Mouse (Mus musculus): Measurements from ENCODE around the gene Map3k13. TPM values are rescaled to one million over a fixed set of nuclear protein-coding genes. Genes with fewer than 3 reads are reported as not detected.

The Map3k13 gene
- total RNA-seq, 2 experiments from 2014 or later: 12.0 to 13.9 TPM

- intact Hi-C loops (cut with DNase I): no loop called here
- DNase-seq: peak; percentile 83
Observed at GRCm38 (mm10) chr16:21845800-21846671, 51.9 kb downstream of the Map3k13 start.

DNA sequence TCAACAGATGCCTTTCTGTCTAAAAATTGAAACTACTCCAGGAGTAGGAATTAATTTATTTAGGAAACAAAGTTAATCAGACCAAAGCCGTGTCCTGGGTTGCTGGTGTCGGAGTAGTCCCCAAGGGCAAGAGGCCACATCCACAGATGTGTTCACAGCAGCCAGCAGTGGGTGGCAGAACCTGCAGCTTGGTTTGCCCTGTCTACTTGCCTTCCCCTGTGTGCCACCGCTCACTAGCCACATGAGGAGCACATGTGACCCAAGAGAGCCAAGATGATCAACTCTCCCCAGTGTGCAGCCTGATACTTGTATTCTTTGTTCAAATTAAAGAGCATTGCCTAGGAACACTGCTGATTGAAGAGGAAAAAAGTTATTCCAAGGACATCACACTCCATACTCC is 54.3 kb downstream of the Map3k13 start:
- DNase-seq: no peak
- intact Hi-C loops (cut with DNase I): no loop called here

DNA sequence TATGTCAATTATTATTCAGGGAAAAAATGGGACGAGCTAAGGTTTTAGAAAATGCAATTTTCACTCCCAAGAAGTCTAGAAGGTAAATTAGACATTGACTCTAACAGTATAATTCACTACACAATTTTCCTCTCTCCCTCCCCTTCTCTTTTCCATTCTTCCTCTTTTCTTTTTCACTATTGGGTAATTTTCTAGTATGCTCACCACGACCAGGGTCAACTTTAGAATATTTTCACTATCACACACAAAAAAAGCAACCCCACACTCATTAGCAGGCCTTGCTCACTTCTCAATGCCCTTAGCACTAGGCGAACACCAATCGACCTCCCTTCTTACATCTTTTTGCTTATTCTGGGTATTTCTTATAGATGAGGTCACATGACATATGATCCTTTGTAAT is 54.7 kb downstream of the Map3k13 start:
- DNase-seq: no peak
- intact Hi-C loops (cut with DNase I): no loop called here

DNA sequence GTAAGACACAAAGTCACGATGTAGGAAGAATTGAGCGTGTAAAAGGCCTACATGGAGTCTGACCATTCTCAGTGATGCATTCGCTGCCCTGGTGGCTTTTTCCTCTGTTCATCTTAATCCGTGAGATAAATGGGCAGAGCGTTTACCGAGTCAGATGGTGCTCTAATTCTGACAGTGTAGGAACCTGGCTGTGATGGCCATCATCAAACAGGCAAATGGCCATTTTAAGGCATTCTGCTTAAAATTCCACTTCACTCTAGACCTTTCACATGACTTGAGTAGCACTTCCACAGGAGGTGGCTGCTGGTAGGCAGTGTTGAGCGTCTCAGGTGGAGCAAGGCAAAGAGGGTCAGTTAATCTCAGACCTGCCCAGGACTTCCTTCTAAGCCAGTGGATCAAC is 58.2 kb downstream of the Map3k13 start:
- no peak for DNase-seq
- intact Hi-C loops (cut with DNase I): no loop called here

DNA sequence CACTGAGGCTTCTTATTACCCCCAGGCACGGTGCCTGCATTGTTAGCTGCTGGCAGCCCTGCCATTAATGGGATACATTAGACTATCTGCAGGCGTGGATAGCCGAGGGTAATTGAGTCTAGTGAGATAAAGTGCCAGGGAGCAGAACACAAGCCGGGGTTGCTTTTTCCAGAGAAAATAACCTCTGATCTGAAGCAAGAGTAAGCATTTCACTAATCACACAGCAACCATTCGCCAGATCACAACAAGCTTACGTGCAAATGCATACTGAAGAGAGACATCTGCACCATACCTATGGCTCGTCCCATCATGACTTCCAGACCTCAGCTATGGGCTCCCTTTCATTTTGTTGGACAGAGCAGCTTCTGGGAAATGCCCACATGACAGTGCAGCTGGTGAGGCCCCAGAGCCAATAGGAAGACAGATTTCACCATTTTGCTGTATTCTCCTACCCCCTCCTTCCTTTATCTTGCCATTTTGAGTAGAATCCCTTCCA is 59.3 kb downstream of the Map3k13 start:
- no peak for DNase-seq
- intact Hi-C loops (cut with DNase I): no loop called here

DNA sequence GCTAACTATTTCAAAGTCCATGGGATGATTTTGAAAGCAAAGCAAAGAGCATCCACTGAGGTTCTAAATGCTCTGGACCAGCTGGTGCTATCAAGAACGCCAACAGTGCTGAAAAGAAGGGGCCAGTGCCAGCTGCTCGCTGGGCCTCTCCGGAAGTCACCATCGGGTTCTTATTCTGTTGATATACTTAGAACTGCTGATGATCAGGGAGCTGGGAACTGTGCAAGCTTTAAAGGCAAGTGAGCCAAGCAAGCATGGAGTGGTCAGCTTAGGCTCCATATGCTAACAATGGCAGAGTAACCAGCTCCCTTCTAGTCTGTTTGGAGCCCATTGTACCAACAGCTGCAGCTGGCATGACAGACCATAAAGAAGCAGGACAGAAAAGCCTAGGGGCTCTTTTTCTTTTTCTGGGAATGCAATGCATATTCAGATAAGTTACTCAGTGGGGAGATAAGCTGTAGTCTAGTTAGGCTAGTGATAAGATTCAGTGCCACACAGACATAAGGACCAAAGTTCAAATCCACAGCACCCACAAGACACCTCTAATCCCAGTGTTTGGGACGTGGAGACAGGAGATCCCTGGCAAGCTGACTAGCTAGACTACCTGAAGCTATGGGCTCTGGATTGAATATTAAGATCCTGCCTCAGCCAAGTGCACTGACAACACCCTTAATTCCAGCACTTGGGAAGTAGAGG is 60.6 kb downstream of the Map3k13 start:
- intact Hi-C loops (cut with DNase I): no loop called here
- peak; percentile 23 for DNase-seq

DNA sequence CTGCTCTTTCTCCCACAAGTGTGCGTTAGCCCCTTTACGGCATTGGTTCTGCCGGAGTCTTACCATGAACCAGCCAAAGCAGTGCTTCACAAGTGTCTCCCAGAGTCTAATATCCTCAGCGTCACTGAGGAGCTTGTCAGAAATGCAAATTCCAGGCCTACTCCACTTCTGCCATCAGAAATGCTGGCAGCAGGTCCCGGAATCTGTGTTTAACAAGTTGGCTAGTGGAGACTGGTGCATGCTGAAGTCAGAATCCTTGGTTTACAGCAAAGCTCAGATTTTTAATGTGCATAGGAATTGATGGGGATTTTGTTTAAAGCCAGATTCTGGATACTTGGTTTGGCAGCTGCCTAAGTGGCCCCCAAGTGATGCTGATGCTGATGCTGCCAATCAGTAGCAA is 62.0 kb downstream of the Map3k13 start:
- DNase-seq: no peak
- intact Hi-C loops (cut with DNase I): no loop called here

- intact Hi-C loops (cut with DNase I): no loop called here
- DNase-seq: no peak
Observed at GRCm38 (mm10) chr16:21857126-21857644, 63.0 kb downstream of the Map3k13 start.

DNA sequence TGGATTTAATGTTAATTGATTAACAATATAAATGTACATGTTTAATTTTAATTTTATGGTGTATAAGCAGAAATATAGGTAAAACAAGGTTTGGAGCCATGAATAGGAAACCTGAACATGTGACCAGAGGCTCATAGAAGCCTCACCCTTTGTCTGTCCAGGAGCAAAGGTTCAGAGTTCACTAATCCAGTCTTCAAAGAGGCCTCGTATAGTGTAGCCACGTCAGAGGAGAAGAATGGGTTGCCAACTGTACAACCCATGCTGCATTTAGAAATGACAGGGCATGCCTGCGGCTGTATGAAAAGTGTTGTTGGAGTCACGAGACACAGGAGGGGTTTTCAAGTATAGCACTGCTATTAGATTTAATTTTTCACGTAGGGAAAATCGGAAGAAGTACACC is 64.0 kb downstream of the Map3k13 start:
- no peak for DNase-seq
- intact Hi-C loops (cut with DNase I): no loop called here

DNA sequence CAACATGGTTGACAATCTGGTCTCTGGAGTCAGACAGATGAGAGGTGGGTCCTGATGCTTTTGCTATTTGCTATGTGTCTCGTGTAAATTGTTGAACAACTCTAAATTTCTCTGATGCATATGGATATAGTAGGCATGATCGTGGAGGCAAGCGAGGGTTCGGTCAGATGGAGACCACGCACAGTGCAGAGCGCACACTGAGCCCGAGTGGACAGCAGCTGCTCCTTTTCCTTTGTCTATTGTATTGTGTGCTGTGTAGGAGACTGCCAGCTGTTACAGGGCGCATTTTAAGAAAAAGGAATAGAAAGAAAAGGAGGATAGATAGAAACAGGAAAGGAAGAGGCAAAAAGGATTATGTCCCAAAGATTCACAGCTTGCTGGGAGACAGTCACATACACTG is 64.7 kb downstream of the Map3k13 start:
- intact Hi-C loops (cut with DNase I): no loop called here
- no peak for DNase-seq

DNA sequence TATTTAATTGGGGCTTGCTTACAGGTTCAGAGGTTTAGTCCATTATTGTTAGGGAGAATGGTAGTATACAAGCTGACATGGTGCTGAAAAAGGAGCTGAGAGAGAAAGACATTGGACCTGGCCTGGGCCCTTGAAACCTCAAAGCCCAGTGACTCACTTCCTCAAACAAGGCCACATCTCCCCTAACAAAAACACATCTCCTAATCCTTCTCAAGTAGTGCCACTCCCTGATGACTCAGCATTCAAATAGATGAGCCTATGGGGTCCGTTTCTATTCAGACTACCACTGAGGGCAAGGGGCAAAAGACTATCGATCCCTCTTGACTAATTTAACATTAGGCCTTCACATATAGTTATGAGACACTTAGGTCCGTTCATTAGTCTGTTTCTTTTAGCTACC is 68.3 kb downstream of the Map3k13 start:
- DNase-seq: no peak
- intact Hi-C loops (cut with DNase I): no loop called here

- peak; percentile 69 for DNase-seq
- intact Hi-C loops (cut with DNase I): no loop called here
Observed at GRCm38 (mm10) chr16:21865250-21865982, 71.3 kb downstream of the Map3k13 start.

GRCm38 (mm10) chr16:21865983-21866575 is 71.9 kb downstream of the Map3k13 start:
- peak; percentile 34 for DNase-seq
- intact Hi-C loops (cut with DNase I): no loop called here

- intact Hi-C loops (cut with DNase I): no loop called here
- no peak for DNase-seq
Observed at GRCm38 (mm10) chr16:21867727-21868126, 73.6 kb downstream of the Map3k13 start.

GRCm38 (mm10) chr16:21868651-21869050 is 74.5 kb downstream of the Map3k13 start:
- DNase-seq: peak; percentile 71
- intact Hi-C loops (cut with DNase I): no loop called here

DNA sequence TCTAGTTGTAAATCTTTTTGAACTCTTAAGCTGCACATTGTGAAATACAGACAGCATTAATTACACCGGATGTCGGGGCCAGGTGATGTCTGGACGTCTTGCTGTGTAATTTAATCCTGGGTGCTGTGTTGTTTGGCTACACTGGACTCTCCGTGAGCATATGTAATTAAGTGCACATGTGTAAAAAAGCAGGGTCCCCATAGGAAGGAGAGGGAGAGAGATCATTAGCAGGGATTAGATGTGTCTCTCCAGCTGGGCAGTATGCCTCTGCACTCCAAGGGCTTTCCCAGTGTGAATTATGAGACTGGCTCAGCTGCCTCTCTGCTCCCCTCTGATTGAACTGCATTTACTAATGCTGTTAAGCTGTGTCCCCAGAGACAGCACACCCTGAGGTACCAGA is 75.7 kb downstream of the Map3k13 start:
- intact Hi-C loops (cut with DNase I): no loop called here
- DNase-seq: peak; percentile 20

GRCm38 (mm10) chr16:21877735-21878134 is 83.6 kb downstream of the Map3k13 start:
- intact Hi-C loops (cut with DNase I): no loop called here
- no peak for DNase-seq

- no peak for DNase-seq
- intact Hi-C loops (cut with DNase I): no loop called here
Observed at GRCm38 (mm10) chr16:21878834-21879233, 84.7 kb downstream of the Map3k13 start.

GRCm38 (mm10) chr16:21881181-21881580 is 87.0 kb downstream of the Map3k13 start:
- intact Hi-C loops (cut with DNase I): no loop called here

DNA sequence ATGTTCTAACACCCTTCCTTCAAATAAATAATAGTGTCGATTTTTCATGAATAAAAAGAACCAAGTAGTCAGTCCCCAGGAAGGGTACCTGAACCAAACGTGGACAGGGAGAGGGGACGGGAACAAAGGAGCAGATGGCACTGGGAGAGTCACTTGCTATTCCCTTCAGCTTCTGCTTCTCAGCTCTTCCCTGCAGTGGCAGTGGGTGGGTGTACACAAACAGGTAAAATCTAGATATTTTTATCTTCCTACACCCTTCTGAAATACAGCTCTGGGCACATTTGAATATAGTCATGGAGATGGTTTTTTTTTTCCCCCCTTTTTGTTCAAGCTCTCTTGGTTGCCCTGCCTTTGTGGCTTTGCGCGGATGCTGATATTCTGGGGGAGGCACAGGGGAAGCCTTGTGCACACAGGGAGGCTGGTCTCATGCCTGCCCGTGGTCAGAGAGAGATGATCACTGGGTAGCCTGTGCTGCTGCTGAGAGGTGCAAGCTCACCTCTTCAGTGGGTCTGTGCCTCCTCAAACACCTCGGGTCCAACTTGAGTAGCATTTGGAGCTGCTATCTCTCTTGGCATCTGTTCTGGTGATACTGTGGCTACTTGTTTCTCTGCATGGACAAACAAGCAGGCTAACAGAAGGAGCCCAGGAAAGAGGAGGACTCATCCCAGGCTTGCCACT is 87.6 kb downstream of the Map3k13 start:
- intact Hi-C loops (cut with DNase I): no loop called here
- DNase-seq: no peak

More at GRCm38 (mm10) chr16:21881181-21881580, 87.0 kb downstream of the Map3k13 start:
- DNase-seq: peak; percentile 85
